Mouse (Mus musculus) mature B cell (primary cell): ENCODE results near the gene Efcc1.

ENCODE experiments used
- in situ Hi-C: fragments of 300-500 bp; cut with MboI; formaldehyde crosslinking; loops from 2 replicates; pipeline ENCODE4 v1.14.3; 2019

Gene Efcc1

GRCm38 (mm10) chr6:87804036-87804435, 73.4 kb downstream of the Efcc1 start:
- in situ Hi-C loops, result no loop called here

GRCm38 (mm10) chr6:87804886-87805285, 74.2 kb downstream of the Efcc1 start:
- in situ Hi-C loops, result no loop called here

GRCm38 (mm10) chr6:87805448-87805847, 74.8 kb downstream of the Efcc1 start:
- in situ Hi-C loops, result no loop called here
